Mouse (Mus musculus): ENCODE data around the gene Bmp10. TPM values are rescaled to one million over a fixed set of nuclear protein-coding genes. Genes with fewer than 3 reads are reported as not detected.

Gene Bmp10
- polyA plus RNA-seq (2015; fragmentation: Nextera tagmentation; extraction: Ambion mirVana), result 4.2 and 4.8 TPM in 2 replicates

- H3K4me2 ChIP-seq, result peak within 1 kb of the TSS; percentile 53
- peak within 1 kb of the TSS; percentile 51 for H3K4me3 ChIP-seq
- H3K27me3 ChIP-seq (replicated peaks), result peaks cover 84% of the 10 kb centered on the region
- no peaks in the 10 kb centered on the region for H3K36me3 ChIP-seq
- no peak for ATAC-seq (ENCODE audit: extremely low read depth, insufficient number of reproducible peaks, low FRiP score, low TSS enrichment)
- 44% methylated on average over 7 of the region's 7 CpGs for WGBS
- peak within 1 kb of the TSS; percentile 78 for H3K9ac ChIP-seq
- H3K4me1 ChIP-seq, result peaks cover 32% of the 10 kb centered on the region
- peak within 1 kb of the TSS; percentile 80 for H3K27ac ChIP-seq (replicated peaks)
- no peaks in the 10 kb centered on the region for H3K9me3 ChIP-seq
Observed at GRCm38 (mm10) chr6:87428487-87429044, at the start of gene Bmp10. TSS of gene Bmp10 (plus strand) at chr6:87428994.

GRCm38 (mm10) chr6:87383926-87384691 is 44.7 kb upstream of the Bmp10 start:
- Histone ChIP-seq H3K4me2 (peak overlapping the region; percentile 69), H3K36me3 (no peaks in the 10 kb centered on the region), H3K27me3 (replicated peaks) (peaks cover 92% of the 10 kb centered on the region), H3K9ac (peak overlapping the region; percentile 66; the same call in 1 of the 2 replicates), H3K4me1 (peaks cover 20% of the 10 kb centered on the region), H3K4me3 (peak overlapping the region; percentile 40), H3K27ac (replicated peaks) (no peak overlapping the region), H3K9me3 (no peaks in the 10 kb centered on the region)
- ATAC-seq (ENCODE audit: extremely low read depth, insufficient number of reproducible peaks, low FRiP score, low TSS enrichment), result no peak
- WGBS, result 11% methylated on average over 24 of the region's 24 CpGs

- H3K4me1 ChIP-seq, result peaks cover 26% of the 10 kb centered on the region
- H3K36me3 ChIP-seq, result no peaks in the 10 kb centered on the region
- peaks cover 93% of the 10 kb centered on the region for H3K27me3 ChIP-seq (replicated peaks)
- H3K4me3 ChIP-seq, result 0 out of 2 replicates have a peak overlapping the region, but pooled peaks have one; percentile 40
- H3K4me2 ChIP-seq, result peak overlapping the region; percentile 69
- ATAC-seq (ENCODE audit: extremely low read depth, insufficient number of reproducible peaks, low FRiP score, low TSS enrichment), result no peak
- no peak overlapping the region for H3K27ac ChIP-seq (replicated peaks)
- no peaks in the 10 kb centered on the region for H3K9me3 ChIP-seq
- no peak overlapping the region for H3K9ac ChIP-seq
- 38% methylated on average over 6 of the region's 6 CpGs for WGBS
Observed at GRCm38 (mm10) chr6:87384761-87385160, 44.0 kb upstream of the Bmp10 start.

GRCm38 (mm10) chr6:87386203-87386602 is 42.6 kb upstream of the Bmp10 start:
- H3K4me1 ChIP-seq, result peaks cover 27% of the 10 kb centered on the region
- no peak overlapping the region for H3K27ac ChIP-seq (replicated peaks)
- peaks cover 93% of the 10 kb centered on the region for H3K27me3 ChIP-seq (replicated peaks)
- no peaks in the 10 kb centered on the region for H3K36me3 ChIP-seq
- H3K9me3 ChIP-seq, result no peaks in the 10 kb centered on the region
- H3K9ac ChIP-seq, result no peak overlapping the region
- H3K4me2 ChIP-seq, result no peak overlapping the region
- no peak for ATAC-seq (ENCODE audit: extremely low read depth, insufficient number of reproducible peaks, low FRiP score, low TSS enrichment)
- 4% methylated on average over 7 of the region's 7 CpGs for WGBS
- H3K4me3 ChIP-seq, result no peak overlapping the region

- H3K27me3 ChIP-seq (replicated peaks), result peaks cover 93% of the 10 kb centered on the region
- 75% methylated on average over 10 of the region's 10 CpGs for WGBS
- H3K4me1 ChIP-seq, result peaks cover 27% of the 10 kb centered on the region
- H3K4me2 ChIP-seq, result no peak overlapping the region
- ATAC-seq (ENCODE audit: extremely low read depth, insufficient number of reproducible peaks, low FRiP score, low TSS enrichment), result no peak
- no peak overlapping the region for H3K27ac ChIP-seq (replicated peaks)
- no peaks in the 10 kb centered on the region for H3K36me3 ChIP-seq
- no peak overlapping the region for H3K4me3 ChIP-seq
- no peak overlapping the region for H3K9ac ChIP-seq
- H3K9me3 ChIP-seq, result no peaks in the 10 kb centered on the region
Observed at GRCm38 (mm10) chr6:87386681-87387080, 42.1 kb upstream of the Bmp10 start.

- ATAC-seq (ENCODE audit: extremely low read depth, insufficient number of reproducible peaks, low FRiP score, low TSS enrichment), result no peak
- no peaks in the 10 kb centered on the region for H3K9me3 ChIP-seq
- peaks cover 93% of the 10 kb centered on the region for H3K27me3 ChIP-seq (replicated peaks)
Observed at GRCm38 (mm10) chr6:87388877-87389276, 39.9 kb upstream of the Bmp10 start, which contains the start of gene Gkn3. TSS of gene Gkn3 (minus strand) at chr6:87388935.

GRCm38 (mm10) chr6:87389455-87389989 is 39.3 kb upstream of the Bmp10 start:
- Histone ChIP-seq H3K4me2 (no peak overlapping the region), H3K27me3 (replicated peaks) (peaks cover 94% of the 10 kb centered on the region), H3K9me3 (no peaks in the 10 kb centered on the region), H3K27ac (replicated peaks) (no peak overlapping the region), H3K9ac (no peak overlapping the region), H3K4me1 (peaks cover 38% of the 10 kb centered on the region), H3K36me3 (no peaks in the 10 kb centered on the region), H3K4me3 (no peak overlapping the region)
- no peak for ATAC-seq (ENCODE audit: extremely low read depth, insufficient number of reproducible peaks, low FRiP score, low TSS enrichment)
- WGBS, result 28% methylated on average over 5 of the region's 5 CpGs

More at GRCm38 (mm10) chr6:87388877-87389276, 39.9 kb upstream of the Bmp10 start, which contains the start of gene Gkn3:
- Histone ChIP-seq H3K4me1 (peaks cover 36% of the 10 kb centered on the region), H3K4me3 (no peak within 1 kb of the TSS), H3K9ac (0 out of 2 replicates have a peak within 1 kb of the TSS, but pooled peaks have one; percentile 4), H3K36me3 (no peaks in the 10 kb centered on the region), H3K27ac (replicated peaks) (0 out of 2 replicates have a peak within 1 kb of the TSS, but pooled peaks have one; percentile 12), H3K4me2 (no peak within 1 kb of the TSS)
- WGBS, result 42% methylated on average over 7 of the region's 7 CpGs

GRCm38 (mm10) chr6:87393466-87394205 is 35.2 kb upstream of the Bmp10 start:
- Histone ChIP-seq H3K4me1 (peaks cover 30% of the 10 kb centered on the region), H3K4me3 (no peak overlapping the region), H3K9ac (no peak overlapping the region), H3K36me3 (no peaks in the 10 kb centered on the region), H3K27ac (replicated peaks) (no peak overlapping the region), H3K27me3 (replicated peaks) (peaks cover 96% of the 10 kb centered on the region), H3K9me3 (no peaks in the 10 kb centered on the region), H3K4me2 (no peak overlapping the region)
- 67% methylated on average over 8 of the region's 8 CpGs for WGBS
- no peak for ATAC-seq (ENCODE audit: extremely low read depth, insufficient number of reproducible peaks, low FRiP score, low TSS enrichment)

- H3K9me3 ChIP-seq, result no peaks in the 10 kb centered on the region
- 69% methylated on average over 9 of the region's 9 CpGs for WGBS
- no peak overlapping the region for H3K9ac ChIP-seq
- H3K4me3 ChIP-seq, result no peak overlapping the region
- ATAC-seq (ENCODE audit: extremely low read depth, insufficient number of reproducible peaks, low FRiP score, low TSS enrichment), result no peak
- no peak overlapping the region for H3K27ac ChIP-seq (replicated peaks)
- no peak overlapping the region for H3K4me2 ChIP-seq
- no peaks in the 10 kb centered on the region for H3K36me3 ChIP-seq
- H3K4me1 ChIP-seq, result peaks cover 24% of the 10 kb centered on the region
- H3K27me3 ChIP-seq (replicated peaks), result peaks cover 94% of the 10 kb centered on the region
Observed at GRCm38 (mm10) chr6:87394783-87395182, 34.0 kb upstream of the Bmp10 start.

- ATAC-seq (ENCODE audit: extremely low read depth, insufficient number of reproducible peaks, low FRiP score, low TSS enrichment), result no peak
- no peaks in the 10 kb centered on the region for H3K36me3 ChIP-seq
Observed at GRCm38 (mm10) chr6:87399137-87399536, 29.7 kb upstream of the Bmp10 start.

More at GRCm38 (mm10) chr6:87399137-87399536, 29.7 kb upstream of the Bmp10 start:
- 2% methylated on average over 5 of the region's 5 CpGs for WGBS
- H3K4me1 ChIP-seq, result peaks cover 34% of the 10 kb centered on the region
- H3K27me3 ChIP-seq (replicated peaks), result peaks cover 69% of the 10 kb centered on the region
- H3K4me3 ChIP-seq, result no peak overlapping the region
- H3K9ac ChIP-seq, result peak overlapping the region; percentile 14; the same call in 1 of the 2 replicates
- H3K9me3 ChIP-seq, result no peaks in the 10 kb centered on the region
- no peak overlapping the region for H3K27ac ChIP-seq (replicated peaks)
- H3K4me2 ChIP-seq, result no peak overlapping the region

Data from heart, embryonic 13.5 days (tissue).